Mouse (Mus musculus) forebrain, embryonic 12.5 days (tissue): ENCODE data around the gene Gm3250. TPM values are rescaled to one million over a fixed set of nuclear protein-coding genes. Genes with fewer than 3 reads are reported as not detected.

Experiments used
- ATAC-seq: fragments of 200-750 bp; cut with Nextera tagmentation; 2 replicates; pipeline ENCODE4 v1.8.0; 2017; ENCODE audit warnings: moderate TSS enrichment; ENCODE audit not compliant: low FRiP score
- H3K27ac ChIP-seq: fragments of 300-500 bp; sonication (generic); 2 replicates; pipeline ENCODE4 v1.5.1; 2016; ENCODE audit warnings: mild to moderate bottlenecking
- H3K27me3 ChIP-seq: fragments of 300-500 bp; sonication (generic); 2 replicates; pipeline ENCODE4 v1.6.1; 2016; ENCODE audit warnings: mild to moderate bottlenecking
- H3K36me3 ChIP-seq: fragments of 300-500 bp; sonication (generic); replicated peaks from 2 replicates; pipeline ENCODE4 v1.6.1; 2016; ENCODE audit warnings: mild to moderate bottlenecking
- H3K4me1 ChIP-seq: fragments of 300-500 bp; sonication (generic); 2 replicates; pipeline ENCODE4 v1.6.1; 2016
- H3K4me2 ChIP-seq: fragments of 300-500 bp; sonication (generic); 2 replicates; pipeline ENCODE4 v1.6.1; 2016; ENCODE audit warnings: mild to moderate bottlenecking, moderate library complexity
- H3K4me3 ChIP-seq: fragments of 300-500 bp; sonication (generic); replicated peaks from 2 replicates; pipeline ENCODE4 v1.5.1; 2016; ENCODE audit warnings: mild to moderate bottlenecking
- H3K9ac ChIP-seq: fragments of 300-500 bp; sonication (generic); 2 replicates; pipeline ENCODE4 v1.6.1; 2016; ENCODE audit warnings: mild to moderate bottlenecking
- H3K9me3 ChIP-seq: fragments of 300-500 bp; sonication (generic); 2 replicates; pipeline ENCODE4 v1.6.1; 2016
- WGBS: fragments of 180-500 bp; shearing (Covaris S2); methylation state at CpG from one replicate; pipeline ENCODE4 v1.1.7; 2016; 5-methylcytosine and 5-hydroxymethylcytosine counted together
- polyA plus RNA-seq: library from polyadenylated mRNA; unstranded; fragments of >200 nt; fragmentation: Nextera tagmentation; extraction: Ambion mirVana; gene quantifications from 2 replicates; pipeline ENCODE4 v1.2.1, GENCODE M21; 2016

Gm3250 gene
- polyA plus RNA-seq, 1 experiment from 2014 or later, result not detected

- WGBS, result 93% methylated on average over 4 of the region's 4 CpGs
- ATAC-seq, result no peak
- Histone ChIP-seq H3K36me3 (no peaks in the 10 kb centered on the region), H3K9ac (no peak overlapping the region), H3K4me3 (no peak overlapping the region), H3K4me2 (no peak overlapping the region), H3K27me3 (no peaks in the 10 kb centered on the region), H3K4me1 (peaks cover 17% of the 10 kb centered on the region), H3K27ac (no peak overlapping the region), H3K9me3 (no peaks in the 10 kb centered on the region)
Observed at GRCm38 (mm10) chr10:77738929-77739328, 43.4 kb downstream of the Gm3250 start.

DNA sequence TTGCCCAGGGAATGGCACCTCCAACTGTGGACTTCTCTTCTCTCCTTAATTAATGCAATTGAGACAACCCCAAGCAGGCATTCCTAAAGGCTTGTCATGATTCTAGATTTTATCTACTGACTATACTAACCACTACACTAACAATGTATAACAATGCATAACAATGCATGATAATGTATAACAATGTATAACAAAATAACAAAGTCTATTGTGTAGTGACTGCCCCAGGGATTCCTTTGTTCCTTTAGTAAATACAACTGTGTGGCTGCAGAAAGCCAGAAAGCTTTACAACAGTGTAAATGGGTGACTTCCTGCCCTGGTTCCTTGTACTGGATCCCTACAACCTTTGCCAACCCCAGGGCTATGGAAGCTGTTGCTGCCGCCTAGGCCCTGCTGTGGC is 46.4 kb downstream of the Gm3250 start:
- Histone ChIP-seq H3K9ac (no peak overlapping the region), H3K4me1 (peaks cover 12% of the 10 kb centered on the region), H3K27ac (no peak overlapping the region), H3K4me2 (no peak overlapping the region), H3K9me3 (no peaks in the 10 kb centered on the region), H3K36me3 (no peaks in the 10 kb centered on the region), H3K27me3 (no peaks in the 10 kb centered on the region), H3K4me3 (no peak overlapping the region)
- WGBS, result 82% methylated on average over 1 of the region's 1 CpGs
- no peak for ATAC-seq

Other genes with a start within 250 kb of the Gm3250 start
- 61.9 and 64.6 TPM in 2 replicates for gene Pttg1ip, start 200.8 kb downstream of the Gm3250 start, polyA plus RNA-seq
- 322 and 326 TPM in 2 replicates for gene Sumo3, start 176.4 kb downstream of the Gm3250 start, polyA plus RNA-seq
- 15.7 and 23.4 TPM in 2 replicates for gene Gm49325, start 176.3 kb downstream of the Gm3250 start, polyA plus RNA-seq
- gene Ube2g2, start 160.3 kb downstream of the Gm3250 start, polyA plus RNA-seq, result 87.0 and 92.7 TPM in 2 replicates
- gene Tspear, start 96.0 kb downstream of the Gm3250 start, polyA plus RNA-seq, result 0.46 and 0.92 TPM in 2 replicates
- not detected in 2 replicates for gene Gm19402, start 91.8 kb downstream of the Gm3250 start, polyA plus RNA-seq
- not detected in 2 replicates for gene Gm9508, start 85.3 kb downstream of the Gm3250 start, polyA plus RNA-seq
- gene Gm10272, start 75.9 kb downstream of the Gm3250 start, polyA plus RNA-seq, result not detected in 2 replicates
- not detected in 2 replicates for gene Gm10024, start 71.1 kb downstream of the Gm3250 start, polyA plus RNA-seq
- gene Gm10142, start 66.7 kb downstream of the Gm3250 start, polyA plus RNA-seq, result not detected in 2 replicates
- gene Krtap12-1, start 61.9 kb downstream of the Gm3250 start, polyA plus RNA-seq, result not detected in 2 replicates
- not detected in 2 replicates for gene Gm10100, start 56.1 kb downstream of the Gm3250 start, polyA plus RNA-seq
- not detected in 2 replicates for gene Gm18596, start 39.9 kb downstream of the Gm3250 start, polyA plus RNA-seq
- gene Gm9736, start 31.2 kb downstream of the Gm3250 start, polyA plus RNA-seq, result not detected in 2 replicates
- not detected in 2 replicates for gene Gm3233, start 22.9 kb downstream of the Gm3250 start, polyA plus RNA-seq
- not detected in 2 replicates for gene Gm3238, start 11.2 kb downstream of the Gm3250 start, polyA plus RNA-seq
- gene Gm7138, start 5.6 kb downstream of the Gm3250 start, polyA plus RNA-seq, result not detected in 2 replicates
- not detected in 2 replicates for gene Gm7137, start 5.7 kb upstream of the Gm3250 start, polyA plus RNA-seq
- not detected in 2 replicates for gene Gm9639, start 12.5 kb upstream of the Gm3250 start, polyA plus RNA-seq
- gene Gm19668, start 16.6 kb upstream of the Gm3250 start, polyA plus RNA-seq, result not detected in 2 replicates
- gene Gm9507, start 29.3 kb upstream of the Gm3250 start, polyA plus RNA-seq, result not detected in 2 replicates
- gene Gm2696, start 32.1 kb upstream of the Gm3250 start, polyA plus RNA-seq, result not detected in 2 replicates
- not detected in 2 replicates for gene Krtap10-4, start 44.6 kb upstream of the Gm3250 start, polyA plus RNA-seq
- gene Krtap10-10, start 53.4 kb upstream of the Gm3250 start, polyA plus RNA-seq, result not detected in 2 replicates
- gene Gm36176, start 64.3 kb upstream of the Gm3250 start, polyA plus RNA-seq, result not detected in 2 replicates
- not detected in 2 replicates for gene Gm10318, start 70.3 kb upstream of the Gm3250 start, polyA plus RNA-seq
- not detected in 2 replicates for gene Gm3285, start 79.4 kb upstream of the Gm3250 start, polyA plus RNA-seq
- gene Lrrc3, start 120.0 kb upstream of the Gm3250 start, polyA plus RNA-seq, result 4.4 and 4.7 TPM in 2 replicates
- 0.62 and 1.1 TPM in 2 replicates for gene Trpm2, start 188.0 kb upstream of the Gm3250 start, polyA plus RNA-seq
- 28.1 and 32.2 TPM in 2 replicates for gene 1810043G02Rik, start 196.0 kb upstream of the Gm3250 start, polyA plus RNA-seq
- 134 and 135 TPM in 2 replicates for gene Pfkl, start 227.5 kb upstream of the Gm3250 start, polyA plus RNA-seq